Comparison of ENCODE assay signal across 13 mouse cellular contexts in genomic region chr13:43271481-43271880, GRCm38 (mm10). TPM values are rescaled to one million over a fixed set of nuclear protein-coding genes. Genes with fewer than 3 reads are reported as not detected.
DNase-seq lines count a peak whose midpoint lies in the region; ATAC-seq and TF ChIP-seq lines count a peak whose summit lies in the region.
"Had no signal": no experiment of that assay in that cellular context is flagged by ENCODE, and none has a peak within 500 bp of the region (broad histone marks: within the 10 kb centered on the region; RNA-seq: fewer than 3 reads in every experiment).

No protein-coding gene starts in this region.

- H3K4me1 ChIP-seq in liver, embryonic 12.5 days: peaks cover 18% of the 10 kb centered on the region
- H3K4me1 ChIP-seq: stomach, embryonic 15.5 days had no signal

- no peaks in the 10 kb centered on the region for H3K27me3 ChIP-seq in liver, embryonic 12.5 days (replicated peaks)
- H3K27me3 ChIP-seq: hindbrain, embryonic 12.5 days; stomach, embryonic 15.5 days had no signal

- ATAC-seq in liver, embryonic 12.5 days: no peak
- ATAC-seq: activated CD4-positive, CD25-positive, alpha-beta regulatory T cell, adult 4 months had no signal

- peak overlapping the region; percentile 87 for H3K27ac ChIP-seq in left cerebral cortex, adult 2 months
- H3K27ac ChIP-seq in liver, embryonic 12.5 days: no peak overlapping the region
- H3K27ac ChIP-seq: hindbrain, embryonic 12.5 days; midbrain, embryonic 10.5 days; stomach, embryonic 15.5 days had no signal

- H3K36me3 ChIP-seq in liver, embryonic 12.5 days: no peaks in the 10 kb centered on the region
- H3K36me3 ChIP-seq: G1E; hindbrain, embryonic 12.5 days; midbrain, embryonic 10.5 days; stomach, embryonic 15.5 days had no signal

- H3K4me3 ChIP-seq in left cerebral cortex, adult 2 months: no peak overlapping the region
- H3K4me3 ChIP-seq in liver, embryonic 12.5 days: no peak overlapping the region
- H3K4me3 ChIP-seq: hindbrain, embryonic 12.5 days; midbrain, embryonic 10.5 days; stomach, embryonic 15.5 days had no signal

- no peaks in the 10 kb centered on the region for H3K9me3 ChIP-seq in liver, embryonic 12.5 days (replicated peaks)
- H3K9me3 ChIP-seq: G1E; hindbrain, embryonic 12.5 days; midbrain, embryonic 10.5 days; stomach, embryonic 15.5 days had no signal

- no peak overlapping the region for H3K4me2 ChIP-seq in liver, embryonic 12.5 days
- H3K4me2 ChIP-seq: hindbrain, embryonic 12.5 days; stomach, embryonic 15.5 days had no signal

- TF ChIP-seq CTCF in left cerebral cortex, adult 2 months (IDR thresholded peaks at IDR 0.05): no peak

- intact Hi-C loops in left cerebral cortex, adult 2 months (cut with DNase I): no loop called here

- H3K9ac ChIP-seq in liver, embryonic 12.5 days: no peak overlapping the region
- H3K9ac ChIP-seq: hindbrain, embryonic 12.5 days; stomach, embryonic 15.5 days had no signal

- DNase-seq in adrenal gland, adult (ENCODE audit: inconsistent age in 2 of 2, low spot score in 1 of 2): peak; percentile 57 to 81
- DNase-seq in adrenal gland, postnatal 4 days (ENCODE audit: low spot score in 2 of 2): no peak
- DNase-seq in left cerebral cortex, adult 2 months (ENCODE audit: extremely low spot score in 1 of 2, low spot score in 2 of 2): no peak
- DNase-seq in left cerebral cortex, adult 8-10 months (ENCODE audit: low spot score in 2 of 2): no peak
- DNase-seq in cerebellum, postnatal 36 days: peak; percentile 76 to 79
- peak; percentile 26 to 35 for DNase-seq in kidney, postnatal 36 days
- no peak for DNase-seq in lung, postnatal 36 days

- WGBS in liver, embryonic 12.5 days (ENCODE audit: insufficient replicate concordance): 72% methylated on average over 9 of the region's 9 CpGs

RNA-seq across cellular contexts. Expression of gene Gfod1, which starts 32.5 kb away (rescaled TPM):
- total RNA-seq in adrenal gland, postnatal 4 days (2021): 10 to 100 TPM; 10.3 to 10.4 TPM
- total RNA-seq in left cerebral cortex, adult 2 months (2021): 100 to 1,000 TPM; 118 to 134 TPM
- 10 to 100 TPM; 71.5 to 88.4 (median 78.8) TPM for total RNA-seq in left cerebral cortex, adult 8-10 months (2022)
- 0.18 and 0.54 TPM in 2 replicates for polyA plus RNA-seq in liver, embryonic 12.5 days (2016; fragmentation: Nextera tagmentation; extraction: Ambion mirVana)

Comparison
In these comparisons a context has a peak if more than half of its experiments do, and no peak if none do; other contexts are left out.
1. DNase-seq: peak in adrenal gland, adult (2 of 2), cerebellum, postnatal 36 days (2 of 2) and kidney, postnatal 36 days (2 of 2); none in adrenal gland, postnatal 4 days (0 of 2), left cerebral cortex, adult 2 months (0 of 2), left cerebral cortex, adult 8-10 months (0 of 2) and lung, postnatal 36 days (single experiment).
2. RNA of gene Gfod1, which starts 32.5 kb away (total RNA-seq): 118 to 134 TPM in left cerebral cortex, adult 2 months and 71.5 to 88.4 TPM in left cerebral cortex, adult 8-10 months; 10.3 to 10.4 TPM in adrenal gland, postnatal 4 days; every median in the first group is over 4 times any median in the second.